Mouse (Mus musculus) stomach, postnatal 0 days (tissue): ENCODE data around the gene Tbc1d9.

Source experiments
- CTCF ChIP-seq: IDR thresholded peaks from 2 replicates; pipeline ENCODE4 v1.5.1; 2016; ENCODE audit warnings: antibody characterized with exemption, low read depth, mild to moderate bottlenecking, moderate library complexity
- EP300 ChIP-seq: optimal IDR thresholded peaks from 2 replicates; pipeline ENCODE3; 2016; ENCODE audit warnings: antibody characterized with exemption

DNA sequence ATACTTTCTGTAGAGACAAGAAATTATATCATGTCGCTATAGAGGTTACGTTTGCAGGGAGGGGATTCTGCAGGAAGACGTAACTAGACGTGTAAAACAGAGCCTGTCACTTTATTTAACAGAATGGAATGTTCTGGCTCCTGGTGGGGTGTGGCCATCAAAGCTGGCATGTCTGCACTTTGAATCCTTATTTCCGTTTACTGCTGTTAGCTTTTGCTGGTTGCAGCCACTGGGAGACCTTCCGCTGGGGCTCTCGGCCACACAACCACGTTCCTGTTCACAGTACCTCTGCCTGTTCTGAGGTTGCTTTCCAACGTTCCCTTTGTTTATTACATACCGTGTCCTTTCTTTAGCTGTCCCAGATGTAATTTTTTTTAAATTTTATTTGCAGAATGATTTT lies 107.3 kb downstream of the Tbc1d9 start:
- TF ChIP-seq CTCF (no peak), EP300 (no peak)
